Mouse (Mus musculus) G1E (cell line): Measurements from ENCODE around the gene Spint2.

ENCODE experiments used
- CTCF ChIP-seq: IDR thresholded peaks from 2 replicates; pipeline ENCODE4 v1.5.1; 2012; ENCODE audit warnings: low read depth, low read length, inconsistent platforms, mixed read lengths
- GATA2 ChIP-seq: IDR thresholded peaks from 2 replicates; pipeline ENCODE4 v1.6.1; 2012; ENCODE audit warnings: low read depth, low read length, inconsistent platforms, borderline replicate concordance

DNA sequence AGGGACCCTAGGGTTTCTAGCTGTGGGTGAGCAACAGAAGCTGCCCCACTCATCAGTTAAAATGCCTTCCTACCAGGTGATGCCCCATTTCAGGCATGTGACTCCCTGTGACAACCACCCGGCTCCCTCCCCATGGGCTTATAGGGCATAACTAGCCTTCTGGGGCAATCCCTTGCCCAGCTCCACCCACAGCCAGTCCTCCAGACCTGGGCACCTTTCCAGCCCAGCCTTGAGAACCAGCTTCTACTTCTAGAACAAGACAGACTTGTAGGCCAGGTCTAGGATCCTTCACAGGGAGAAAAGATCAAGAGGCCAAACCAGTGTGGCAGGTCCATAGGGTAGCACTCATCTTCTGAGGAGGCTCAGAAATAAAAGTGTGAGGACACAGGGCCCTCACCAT, 24.3 kb downstream of the Spint2 start:
- TF ChIP-seq CTCF, result no peak
- TF ChIP-seq GATA2, result no peak
